Mouse (Mus musculus) limb, embryonic 13.5 days (tissue): ENCODE results near the gene Cdh10. TPM values are rescaled to one million over a fixed set of nuclear protein-coding genes. Genes with fewer than 3 reads are reported as not detected.

Experiments used
- ATAC-seq: fragments of 200-750 bp; cut with Nextera tagmentation; 2 replicates; pipeline ENCODE4 v1.8.0; 2017; ENCODE audit warnings: low read depth, moderate number of reproducible peaks, moderate TSS enrichment; ENCODE audit not compliant: low FRiP score
- H3K27ac ChIP-seq: fragments of 300-500 bp; sonication (generic); 2 replicates; pipeline ENCODE4 v1.5.1; 2015; ENCODE audit warnings: inconsistent platforms, mild to moderate bottlenecking, moderate library complexity
- H3K27me3 ChIP-seq: fragments of 300-500 bp; sonication (generic); 2 replicates; pipeline ENCODE4 v1.6.1; 2015; ENCODE audit warnings: mild to moderate bottlenecking, inconsistent platforms
- H3K36me3 ChIP-seq: fragments of 300-500 bp; sonication (generic); 2 replicates; pipeline ENCODE4 v1.6.1; 2015; ENCODE audit warnings: inconsistent platforms, mild to moderate bottlenecking, moderate library complexity
- H3K4me1 ChIP-seq: fragments of 300-500 bp; sonication (generic); 2 replicates; pipeline ENCODE4 v1.6.1; 2015; ENCODE audit warnings: inconsistent platforms
- H3K4me2 ChIP-seq: fragments of 300-500 bp; sonication (generic); replicated peaks from 2 replicates; pipeline ENCODE4 v1.6.1; 2015; ENCODE audit warnings: inconsistent platforms, mild to moderate bottlenecking, moderate library complexity
- H3K4me3 ChIP-seq: fragments of 300-500 bp; sonication (generic); 2 replicates; pipeline ENCODE4 v1.5.1; 2015; ENCODE audit warnings: moderate library complexity, mild to moderate bottlenecking, inconsistent platforms
- H3K9ac ChIP-seq: fragments of 300-500 bp; sonication (generic); 2 replicates; pipeline ENCODE4 v1.6.1; 2015; ENCODE audit warnings: mild to moderate bottlenecking, inconsistent platforms
- H3K9me3 ChIP-seq: fragments of 300-500 bp; sonication (generic); 2 replicates; pipeline ENCODE4 v1.6.1; 2016; ENCODE audit warnings: inconsistent platforms
- WGBS: fragments of 180-500 bp; shearing (Covaris S2); methylation state at CpG from one replicate; pipeline ENCODE4 v1.1.7; 2015; 5-methylcytosine and 5-hydroxymethylcytosine counted together
- polyA plus RNA-seq: library from polyadenylated mRNA; unstranded; fragments of >200 nt; fragmentation: Nextera tagmentation; extraction: Ambion mirVana; gene quantifications from 2 replicates; pipeline ENCODE4 v1.2.1, GENCODE M21; 2015

Cdh10 gene
- polyA plus RNA-seq: 3.7 and 4.3 TPM in 2 replicates

GRCm38 (mm10) chr15:18818185-18818973, at the start of gene Cdh10:
Gene Cdh10 (plus strand): TSS chr15:18818947.
- under 1% methylated on average over 22 of the region's 24 CpGs for WGBS

GRCm38 (mm10) chr15:18809148-18809827, 9.5 kb upstream of the Cdh10 start:
- no peak overlapping the region for H3K4me3 ChIP-seq
- 77% methylated on average over 4 of the region's 4 CpGs for WGBS
- no peaks in the 10 kb centered on the region for H3K36me3 ChIP-seq
- H3K27me3 ChIP-seq: no peaks in the 10 kb centered on the region
- no peak overlapping the region for H3K27ac ChIP-seq
- no peak for ATAC-seq
- no peak overlapping the region for H3K4me2 ChIP-seq
- no peak overlapping the region for H3K9ac ChIP-seq
- no peaks in the 10 kb centered on the region for H3K9me3 ChIP-seq
- no peaks in the 10 kb centered on the region for H3K4me1 ChIP-seq

More at GRCm38 (mm10) chr15:18818185-18818973, at the start of gene Cdh10:
- H3K27me3 ChIP-seq: no peaks in the 10 kb centered on the region
- no peaks in the 10 kb centered on the region for H3K36me3 ChIP-seq
- peak within 1 kb of the TSS; percentile 64 for H3K9ac ChIP-seq
- H3K4me3 ChIP-seq: peak within 1 kb of the TSS; percentile 48
- H3K4me1 ChIP-seq: peaks cover 12% of the 10 kb centered on the region
- no peaks in the 10 kb centered on the region for H3K9me3 ChIP-seq
- ATAC-seq: peak; percentile 80
- H3K27ac ChIP-seq: no peak within 1 kb of the TSS
- H3K4me2 ChIP-seq: peak within 1 kb of the TSS; percentile 65

- Histone ChIP-seq H3K9ac (no peak overlapping the region), H3K4me1 (peaks cover 12% of the 10 kb centered on the region), H3K4me2 (no peak overlapping the region), H3K36me3 (no peaks in the 10 kb centered on the region), H3K27ac (no peak overlapping the region), H3K27me3 (no peaks in the 10 kb centered on the region), H3K9me3 (no peaks in the 10 kb centered on the region), H3K4me3 (no peak overlapping the region)
- WGBS: 78% methylated on average over 3 of the region's 3 CpGs
- ATAC-seq: no peak
Measured at GRCm38 (mm10) chr15:18817707-18818106, 1.0 kb upstream of the Cdh10 start.

GRCm38 (mm10) chr15:18820226-18820625, 1.5 kb downstream of the Cdh10 start:
- H3K4me1 ChIP-seq: peaks cover 12% of the 10 kb centered on the region
- 23% methylated on average over 3 of the region's 3 CpGs for WGBS
- peak overlapping the region; percentile 48; the same call in 1 of the 2 replicates for H3K4me3 ChIP-seq
- no peaks in the 10 kb centered on the region for H3K36me3 ChIP-seq
- peak overlapping the region; percentile 65 for H3K4me2 ChIP-seq
- no peak overlapping the region for H3K9ac ChIP-seq
- H3K9me3 ChIP-seq: no peaks in the 10 kb centered on the region
- no peak overlapping the region for H3K27ac ChIP-seq
- no peaks in the 10 kb centered on the region for H3K27me3 ChIP-seq
- no peak for ATAC-seq

- Histone ChIP-seq H3K4me1 (peaks cover 12% of the 10 kb centered on the region), H3K4me2 (peak overlapping the region; percentile 35; the same call in 1 of the 2 replicates), H3K27ac (no peak overlapping the region), H3K36me3 (no peaks in the 10 kb centered on the region), H3K4me3 (no peak overlapping the region), H3K9me3 (no peaks in the 10 kb centered on the region), H3K9ac (no peak overlapping the region), H3K27me3 (no peaks in the 10 kb centered on the region)
- ATAC-seq: peak; percentile 77
- 21% methylated on average over 10 of the region's 10 CpGs for WGBS
Measured at GRCm38 (mm10) chr15:18821114-18821756, 2.5 kb downstream of the Cdh10 start.

GRCm38 (mm10) chr15:18823420-18823819, 4.7 kb downstream of the Cdh10 start:
- ATAC-seq: no peak
- Histone ChIP-seq H3K9me3 (no peaks in the 10 kb centered on the region), H3K27me3 (no peaks in the 10 kb centered on the region), H3K4me2 (no peak overlapping the region), H3K36me3 (no peaks in the 10 kb centered on the region), H3K4me3 (no peak overlapping the region), H3K9ac (no peak overlapping the region), H3K4me1 (peaks cover 9% of the 10 kb centered on the region), H3K27ac (no peak overlapping the region)
- 63% methylated on average over 2 of the region's 2 CpGs for WGBS

GRCm38 (mm10) chr15:18832263-18832662, 13.5 kb downstream of the Cdh10 start:
- H3K9me3 ChIP-seq: no peaks in the 10 kb centered on the region
- no peak overlapping the region for H3K27ac ChIP-seq
- H3K4me2 ChIP-seq: no peak overlapping the region
- no peaks in the 10 kb centered on the region for H3K36me3 ChIP-seq
- no peak overlapping the region for H3K9ac ChIP-seq
- H3K4me1 ChIP-seq: no peaks in the 10 kb centered on the region
- H3K4me3 ChIP-seq: no peak overlapping the region
- no peaks in the 10 kb centered on the region for H3K27me3 ChIP-seq
- WGBS: 16% methylated on average over 4 of the region's 4 CpGs
- peak; percentile 36; the same call in 1 of the 2 replicates for ATAC-seq

GRCm38 (mm10) chr15:18841769-18842168, 23.0 kb downstream of the Cdh10 start:
- Histone ChIP-seq H3K4me3 (no peak overlapping the region), H3K9me3 (no peaks in the 10 kb centered on the region), H3K36me3 (no peaks in the 10 kb centered on the region), H3K9ac (no peak overlapping the region), H3K4me1 (peaks cover 4% of the 10 kb centered on the region; the same call in 1 of the 2 replicates), H3K27ac (no peak overlapping the region), H3K27me3 (no peaks in the 10 kb centered on the region), H3K4me2 (no peak overlapping the region)
- 82% methylated on average over 2 of the region's 2 CpGs for WGBS
- no peak for ATAC-seq

GRCm38 (mm10) chr15:18844807-18845206, 26.1 kb downstream of the Cdh10 start:
- Histone ChIP-seq H3K4me1 (peaks cover 4% of the 10 kb centered on the region; the same call in 1 of the 2 replicates), H3K36me3 (no peaks in the 10 kb centered on the region), H3K4me2 (peak overlapping the region; percentile 41), H3K9ac (no peak overlapping the region), H3K9me3 (no peaks in the 10 kb centered on the region), H3K4me3 (0 out of 2 replicates have a peak overlapping the region, but pooled peaks have one; percentile 4), H3K27ac (no peak overlapping the region), H3K27me3 (no peaks in the 10 kb centered on the region)
- ATAC-seq: peak; percentile 64
- WGBS: 15% methylated on average over 5 of the region's 5 CpGs

- no peak for ATAC-seq
- Histone ChIP-seq H3K4me2 (no peak overlapping the region), H3K27ac (no peak overlapping the region), H3K36me3 (no peaks in the 10 kb centered on the region), H3K27me3 (no peaks in the 10 kb centered on the region), H3K9me3 (no peaks in the 10 kb centered on the region), H3K4me3 (no peak overlapping the region), H3K4me1 (no peaks in the 10 kb centered on the region), H3K9ac (no peak overlapping the region)
- WGBS: 76% methylated on average over 2 of the region's 2 CpGs
Measured at GRCm38 (mm10) chr15:18850497-18850896, 31.8 kb downstream of the Cdh10 start.

GRCm38 (mm10) chr15:18858135-18858534, 39.4 kb downstream of the Cdh10 start:
- WGBS: 59% methylated on average over 2 of the region's 2 CpGs
- H3K27ac ChIP-seq: no peak overlapping the region
- ATAC-seq: no peak
- H3K9ac ChIP-seq: no peak overlapping the region
- H3K36me3 ChIP-seq: no peaks in the 10 kb centered on the region
- no peaks in the 10 kb centered on the region for H3K4me1 ChIP-seq
- H3K9me3 ChIP-seq: no peaks in the 10 kb centered on the region
- no peak overlapping the region for H3K4me3 ChIP-seq
- no peak overlapping the region for H3K4me2 ChIP-seq
- H3K27me3 ChIP-seq: no peaks in the 10 kb centered on the region

- WGBS: 86% methylated on average over 2 of the region's 2 CpGs
- ATAC-seq: no peak
- H3K4me3 ChIP-seq: no peak overlapping the region
- no peaks in the 10 kb centered on the region for H3K36me3 ChIP-seq
- H3K4me2 ChIP-seq: no peak overlapping the region
- H3K9me3 ChIP-seq: no peaks in the 10 kb centered on the region
- H3K9ac ChIP-seq: no peak overlapping the region
- no peak overlapping the region for H3K27ac ChIP-seq
- H3K27me3 ChIP-seq: no peaks in the 10 kb centered on the region
- H3K4me1 ChIP-seq: no peaks in the 10 kb centered on the region
Measured at GRCm38 (mm10) chr15:18869871-18870270, 51.1 kb downstream of the Cdh10 start.
